Mouse (Mus musculus) urinary bladder, postnatal 14 days (tissue): ENCODE data around the gene Rplp2.
"Not testable (repeated sequence)": the region's sequence is repeated elsewhere in the genome, so short reads cannot be mapped to it uniquely, and the experiment has no call there.

Source experiments
- DNase-seq: peaks from one replicate; pipeline ENCODE4 v3.0.0; 2021; ENCODE audit warnings: low spot score

Rplp2 gene

GRCm38 (mm10) chr7:141447110-141447991, at the start of gene Rplp2:
Gene Rplp2, plus strand, starts transcription at chr7:141447370.
- peak; percentile 94 for DNase-seq

GRCm38 (mm10) chr7:141403305-141403704, 43.9 kb upstream of the Rplp2 start:
- peak; percentile 59 for DNase-seq

GRCm38 (mm10) chr7:141405466-141405865, 41.7 kb upstream of the Rplp2 start:
- DNase-seq: no peak

- not testable (repeated sequence) for DNase-seq
These were observed 39.5 kb upstream of the Rplp2 start for GRCm38 (mm10) chr7:141407670-141408069.

GRCm38 (mm10) chr7:141408833-141409232, 38.3 kb upstream of the Rplp2 start:
- peak; percentile 92 for DNase-seq

- DNase-seq: no peak
These were observed 36.5 kb upstream of the Rplp2 start for GRCm38 (mm10) chr7:141410631-141411030.

- DNase-seq: no peak
These were observed 35.5 kb upstream of the Rplp2 start for GRCm38 (mm10) chr7:141411667-141412066.

- DNase-seq: peak; percentile 29
These were observed 33.8 kb upstream of the Rplp2 start for GRCm38 (mm10) chr7:141413331-141413730.

GRCm38 (mm10) chr7:141413809-141414584, 33.2 kb upstream of the Rplp2 start, which contains the start of gene Gatd1:
Gene Gatd1, minus strand, starts transcription at chr7:141414136.
- peak; percentile 100 for DNase-seq

- DNase-seq: no peak
These were observed 30.9 kb upstream of the Rplp2 start for GRCm38 (mm10) chr7:141416144-141416841.

GRCm38 (mm10) chr7:141417731-141418681, 29.2 kb upstream of the Rplp2 start:
- DNase-seq: no peak

GRCm38 (mm10) chr7:141418970-141419369, 28.2 kb upstream of the Rplp2 start:
- peak; percentile 75 for DNase-seq

- DNase-seq: no peak
These were observed 27.0 kb upstream of the Rplp2 start for GRCm38 (mm10) chr7:141420030-141420702.

- DNase-seq: no peak
These were observed 23.4 kb upstream of the Rplp2 start for GRCm38 (mm10) chr7:141423811-141424210.

GRCm38 (mm10) chr7:141426948-141427730, 20.0 kb upstream of the Rplp2 start:
- no peak for DNase-seq

- no peak for DNase-seq
These were observed 18.5 kb upstream of the Rplp2 start for GRCm38 (mm10) chr7:141428701-141429100.

GRCm38 (mm10) chr7:141429310-141429709, 17.9 kb upstream of the Rplp2 start, which contains the start of gene Cend1:
Gene Cend1, minus strand, starts transcription at chr7:141429491.
- peak; percentile 41 for DNase-seq

- no peak for DNase-seq
These were observed 17.2 kb upstream of the Rplp2 start for GRCm38 (mm10) chr7:141429840-141430584.
